Mouse (Mus musculus): Measurements from ENCODE around the gene Mdh1b. TPM values are rescaled to one million over a fixed set of nuclear protein-coding genes. Genes with fewer than 3 reads are reported as not detected.

Mdh1b gene
- polyA plus RNA-seq, 1 experiment from 2014 or later, result 0.41 TPM

Other genes with a start within 250 kb of the Mdh1b start
- gene Gm39653, start 114.3 kb downstream of the Mdh1b start, polyA plus RNA-seq (2015; fragmentation: Nextera tagmentation; extraction: Ambion mirVana), result not detected in 2 replicates
- gene Dytn, start 43.4 kb downstream of the Mdh1b start, polyA plus RNA-seq (2015; fragmentation: Nextera tagmentation; extraction: Ambion mirVana), result not detected in 2 replicates
- gene Fastkd2, start 296 bp upstream of the Mdh1b start, polyA plus RNA-seq (2015; fragmentation: Nextera tagmentation; extraction: Ambion mirVana), result 28.2 and 35.3 TPM in 2 replicates
- gene 4933402D24Rik, start 38.9 kb upstream of the Mdh1b start, polyA plus RNA-seq (2015; fragmentation: Nextera tagmentation; extraction: Ambion mirVana), result 0.22 and 0.49 TPM in 2 replicates

All from midbrain, embryonic 15.5 days (tissue).